ENCODE assay signal across 19 mouse cellular contexts in the genomic region with DNA sequence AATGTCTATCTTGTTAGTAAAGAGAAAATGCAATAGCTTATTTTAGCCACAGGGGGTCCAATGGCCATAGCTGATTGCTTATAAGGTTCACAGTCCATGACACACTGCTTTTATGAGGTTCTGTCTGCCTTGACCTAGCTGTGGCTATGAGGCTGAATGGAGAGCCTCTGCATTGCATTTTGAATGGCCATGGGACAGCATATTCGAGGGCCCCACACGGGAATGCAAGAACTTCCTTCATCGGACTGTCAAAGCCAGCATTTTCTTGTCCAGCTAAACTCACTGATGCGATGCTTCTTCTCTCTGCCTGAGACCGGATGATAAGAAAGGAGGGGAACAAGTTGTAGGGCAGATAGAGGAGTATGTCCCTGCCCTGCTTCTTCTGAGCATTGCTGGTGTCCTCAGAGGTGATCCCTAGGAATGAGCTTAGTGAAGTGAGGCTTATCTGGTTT. TPM values are rescaled to one million over a fixed set of nuclear protein-coding genes. Genes with fewer than 3 reads are reported as not detected.
DNase-seq lines count a peak whose midpoint lies in the region; ATAC-seq and TF ChIP-seq lines count a peak whose summit lies in the region.
"Had no signal": no experiment of that assay in that cellular context is flagged by ENCODE, and none has a peak within 500 bp of the region (broad histone marks: within the 10 kb centered on the region; RNA-seq: fewer than 3 reads in every experiment).

No protein-coding gene starts in this region.

- no peak for TF ChIP-seq EP300 in CH12.LX (IDR thresholded peaks at IDR 0.05; ENCODE audit: low read length)
- TF ChIP-seq EP300 in liver, postnatal 0 days (IDR thresholded peaks at IDR 0.05; ENCODE audit: low read depth) = peak; percentile 91

- H3K27me3 ChIP-seq in CH12.LX (replicated peaks) = no peaks in the 10 kb centered on the region
- no peaks in the 10 kb centered on the region for H3K27me3 ChIP-seq in erythroblast, embryonic 14.5 days (ENCODE audit: control insufficient read depth)
- H3K27me3 ChIP-seq in liver, postnatal 0 days (ENCODE audit: insufficient read depth, low read length) = no peaks in the 10 kb centered on the region
- no peaks in the 10 kb centered on the region for H3K27me3 ChIP-seq in forebrain, embryonic 13.5 days
- H3K27me3 ChIP-seq in midbrain, embryonic 16.5 days (ENCODE audit: control insufficient read depth, insufficient read depth, low read depth, low read length) = no peaks in the 10 kb centered on the region

- in situ Hi-C loops in CH12.LX (cut with MboI; ENCODE audit: low pct_ligation_motif_present, low pct_unique_long_range_greater_than_20kb, low sequenced_read_pairs) = no loop called here

- H3K36me3 ChIP-seq in CH12.LX (replicated peaks in 1 of 2; ENCODE audit: control insufficient read depth in 1 of 2, insufficient read depth in 1 of 2, low read length in 1 of 2) = no peaks in the 10 kb centered on the region
- peaks cover 29% of the 10 kb centered on the region for H3K36me3 ChIP-seq in erythroblast, embryonic 14.5 days (ENCODE audit: control insufficient read depth)
- H3K36me3 ChIP-seq in liver, postnatal 0 days (replicated peaks; ENCODE audit: insufficient read depth, low read length) = no peaks in the 10 kb centered on the region
- no peaks in the 10 kb centered on the region for H3K36me3 ChIP-seq in forebrain, embryonic 13.5 days (ENCODE audit: poor library complexity, severe bottlenecking)
- H3K36me3 ChIP-seq in midbrain, embryonic 16.5 days (ENCODE audit: control insufficient read depth, insufficient read depth, low read length) = no peaks in the 10 kb centered on the region

- no peak for TF ChIP-seq POLR2A in CH12.LX (IDR thresholded peaks at IDR 0.05; ENCODE audit: low read depth, low read length)

- no peak overlapping the region for H3K4me3 ChIP-seq in CH12.LX (replicated peaks in 1 of 3; ENCODE audit: low read depth in 2 of 3, low read length in 2 of 3, poor library complexity in 1 of 3)
- H3K4me3 ChIP-seq in erythroblast, embryonic 14.5 days (replicated peaks) = peak overlapping the region; percentile 46
- H3K4me3 ChIP-seq in liver, postnatal 0 days (ENCODE audit: low read depth, low read length) = no peak overlapping the region
- no peak overlapping the region for H3K4me3 ChIP-seq in forebrain, embryonic 13.5 days
- H3K4me3 ChIP-seq in midbrain, embryonic 16.5 days (ENCODE audit: low read depth, low read length) = no peak overlapping the region
- H3K4me3 ChIP-seq: myocyte had no signal

- no peak overlapping the region for H3K27ac ChIP-seq in CH12.LX (ENCODE audit: insufficient read depth, low read depth)
- H3K27ac ChIP-seq in liver, postnatal 0 days (ENCODE audit: low read depth) = peak overlapping the region; percentile 82
- H3K27ac ChIP-seq in forebrain, embryonic 13.5 days = no peak overlapping the region
- H3K27ac ChIP-seq in midbrain, embryonic 16.5 days (ENCODE audit: low read length) = no peak overlapping the region

- no peaks in the 10 kb centered on the region for H3K9me3 ChIP-seq in CH12.LX (replicated peaks; ENCODE audit: low read length)
- H3K9me3 ChIP-seq in erythroblast, embryonic 14.5 days (ENCODE audit: control insufficient read depth, low read length) = no peaks in the 10 kb centered on the region
- no peaks in the 10 kb centered on the region for H3K9me3 ChIP-seq in liver, postnatal 0 days (ENCODE audit: low read length)
- no peaks in the 10 kb centered on the region for H3K9me3 ChIP-seq in forebrain, embryonic 13.5 days (replicated peaks)
- H3K9me3 ChIP-seq in midbrain, embryonic 16.5 days (replicated peaks; ENCODE audit: control insufficient read depth, low read length, poor library complexity, severe bottlenecking) = no peaks in the 10 kb centered on the region

- H3K79me2 ChIP-seq in CH12.LX (replicated peaks; ENCODE audit: control insufficient read depth, extremely low read depth, insufficient read depth, poor library complexity, severe bottlenecking) = no peaks in the 10 kb centered on the region

- peak; percentile 99 for ATAC-seq in liver, postnatal 0 days
- no peak for ATAC-seq in forebrain, embryonic 13.5 days
- no peak for ATAC-seq in midbrain, embryonic 16.5 days
- ATAC-seq: forebrain, postnatal 0 days had no signal

- dilution Hi-C loops in CH12.LX (cut with MboI; ENCODE audit: extremely low pct_ligation_motif_present, extremely low pct_unique_long_range_greater_than_20kb, low sequenced_read_pairs) = no loop called here

- H3K9ac ChIP-seq in CH12.LX (ENCODE audit: insufficient read depth, low read depth) = no peak overlapping the region
- H3K9ac ChIP-seq in liver, postnatal 0 days (replicated peaks) = no peak overlapping the region
- no peak overlapping the region for H3K9ac ChIP-seq in forebrain, embryonic 13.5 days
- H3K9ac ChIP-seq in midbrain, embryonic 16.5 days (ENCODE audit: low read depth, low read length) = no peak overlapping the region
- H3K9ac ChIP-seq: forebrain, postnatal 0 days had no signal

- H3K4me1 ChIP-seq in CH12.LX (ENCODE audit: control insufficient read depth in 1 of 2, insufficient read depth in 2 of 2) = no peaks in the 10 kb centered on the region
- peaks cover 53% of the 10 kb centered on the region for H3K4me1 ChIP-seq in erythroblast, embryonic 14.5 days (ENCODE audit: control insufficient read depth)
- H3K4me1 ChIP-seq in liver, postnatal 0 days (ENCODE audit: insufficient read depth) = no peaks in the 10 kb centered on the region
- H3K4me1 ChIP-seq in forebrain, embryonic 13.5 days = no peaks in the 10 kb centered on the region
- H3K4me1 ChIP-seq in midbrain, embryonic 16.5 days (ENCODE audit: control insufficient read depth, insufficient read depth, low read length) = no peaks in the 10 kb centered on the region

- no peak overlapping the region for H3K4me2 ChIP-seq in CH12.LX (ENCODE audit: insufficient read depth, low read depth, poor library complexity, severe bottlenecking)
- H3K4me2 ChIP-seq in liver, postnatal 0 days (ENCODE audit: low read depth, low read length) = peak overlapping the region; percentile 57
- no peak overlapping the region for H3K4me2 ChIP-seq in forebrain, embryonic 13.5 days
- no peak overlapping the region for H3K4me2 ChIP-seq in midbrain, embryonic 16.5 days (ENCODE audit: low read length)

- TF ChIP-seq RAD21 in CH12.LX (IDR thresholded peaks at IDR 0.05; ENCODE audit: low read depth, low read length) = no peak

- WGBS in liver, postnatal 0 days (ENCODE audit: insufficient replicate concordance) = 71% methylated on average over 5 of the region's 5 CpGs
- WGBS in forebrain, embryonic 13.5 days = 76% methylated on average over 5 of the region's 5 CpGs
- WGBS in midbrain, embryonic 16.5 days = 88% methylated on average over 5 of the region's 5 CpGs

- DNase-seq in embryo, embryonic 10 days (ENCODE audit: low spot score) = peak; percentile 4
- no peak for DNase-seq in embryo, embryonic 10.5 days (ENCODE audit: low spot score)
- peak; percentile 0 for DNase-seq in CH12.LX (ENCODE audit: extremely low read depth)
- DNase-seq in liver, postnatal 0 days = peak; percentile 35
- no peak for DNase-seq in MN1 (ENCODE audit: low spot score)
- DNase-seq: cerebellum, postnatal 25 days; forebrain, postnatal 0 days; gastrocnemius, postnatal 25 days; heart, postnatal 10 days; kidney, postnatal 4 days; thymus, adult 2 months had no signal

- peak; percentile 12 to 16; a peak in 1 of 4 replicates for TF ChIP-seq CTCF in CH12.LX (conservative IDR thresholded peaks at IDR 0.05 in 1 of 2, IDR thresholded peaks at IDR 0.05 in 1 of 2; ENCODE audit: low read depth in 2 of 2, low read length in 2 of 2)
- TF ChIP-seq CTCF in liver, postnatal 0 days (IDR thresholded peaks at IDR 0.05; ENCODE audit: low read depth) = peak; percentile 57

TF ChIP-seq in CH12.LX, 34 proteins besides CTCF, POLR2A, EP300 and RAD21 (continues in another document):
- no peak for TF ChIP-seq MYC (IDR thresholded peaks at IDR 0.05; ENCODE audit: low read depth, low read length)
- no peak for TF ChIP-seq USF2 (conservative IDR thresholded peaks at IDR 0.05; ENCODE audit: low read depth, low read length)
- no peak for TF ChIP-seq TCF12 (IDR thresholded peaks at IDR 0.05; ENCODE audit: low read depth, low read length)
- no peak for TF ChIP-seq SMC3 (IDR thresholded peaks at IDR 0.05; ENCODE audit: low read depth, low read length)

RNA-seq across cellular contexts. Expression of a gene that starts 14.9 kb away (rescaled TPM):
- total RNA-seq in CH12.LX (2012; rRNA removed) (0.50 TPM in 1 of 2 replicates, not detected in the other), CH12.LX (2014; rRNA removed) (not detected in 2 replicates)
- not detected in 2 replicates for polyA plus RNA-seq in CH12.LX (2012; ENCODE audit: insufficient read length, low read depth)
- polyA plus RNA-seq in erythroblast, embryonic 14.5 days (2012) = 0.25 and 0.67 TPM in 2 replicates
- 0.44 and 0.74 TPM in 2 replicates for polyA plus RNA-seq in liver, postnatal 0 days (2015; fragmentation: Nextera tagmentation; extraction: Ambion mirVana)
- polyA plus RNA-seq in forebrain, embryonic 13.5 days (2015; fragmentation: Nextera tagmentation; extraction: Ambion mirVana) = not detected in 2 replicates
- not detected in 2 replicates for polyA plus RNA-seq in midbrain, embryonic 16.5 days (2015; fragmentation: Nextera tagmentation; extraction: Ambion mirVana)
- total RNA-seq: ES-E14; gastrocnemius, postnatal 25 days had no signal
- polyA plus RNA-seq: embryonic facial prominence, embryonic 14.5 days; forebrain, postnatal 0 days; liver, adult 2 months; myocyte had no signal

RNA-seq across cellular contexts. Expression of a gene that starts 25.9 kb away (rescaled TPM):
- total RNA-seq in CH12.LX (2012; rRNA removed) (0.68 and 0.88 TPM in 2 replicates), CH12.LX (2014; rRNA removed) (0.05 and 0.08 TPM in 2 replicates)
- 0.35 and 0.44 TPM in 2 replicates for polyA plus RNA-seq in CH12.LX (2012; ENCODE audit: insufficient read length, low read depth)
- 1.8 and 2.3 TPM in 2 replicates for polyA plus RNA-seq in erythroblast, embryonic 14.5 days (2012)
- 4.8 and 5.9 TPM in 2 replicates for polyA plus RNA-seq in liver, postnatal 0 days (2015; fragmentation: Nextera tagmentation; extraction: Ambion mirVana)
- polyA plus RNA-seq in forebrain, embryonic 13.5 days (2015; fragmentation: Nextera tagmentation; extraction: Ambion mirVana) = 2.5 and 3.1 TPM in 2 replicates
- polyA plus RNA-seq in midbrain, embryonic 16.5 days (2015; fragmentation: Nextera tagmentation; extraction: Ambion mirVana) = 5.3 and 5.4 TPM in 2 replicates

RNA-seq across cellular contexts. Expression of a gene that starts 41.7 kb away (rescaled TPM):
- total RNA-seq in CH12.LX (2012; rRNA removed) (not detected in 2 replicates), CH12.LX (2014; rRNA removed) (not detected in 2 replicates)
- not detected in 2 replicates for polyA plus RNA-seq in CH12.LX (2012; ENCODE audit: insufficient read length, low read depth)
- 0.08 and 0.10 TPM in 2 replicates for polyA plus RNA-seq in erythroblast, embryonic 14.5 days (2012)
- 1.4 and 1.9 TPM in 2 replicates for polyA plus RNA-seq in liver, postnatal 0 days (2015; fragmentation: Nextera tagmentation; extraction: Ambion mirVana)
- polyA plus RNA-seq in forebrain, embryonic 13.5 days (2015; fragmentation: Nextera tagmentation; extraction: Ambion mirVana) = 0.24 TPM in 1 of 2 replicates, not detected in the other
- 0.24 TPM in 1 of 2 replicates, not detected in the other for polyA plus RNA-seq in midbrain, embryonic 16.5 days (2015; fragmentation: Nextera tagmentation; extraction: Ambion mirVana)
- total RNA-seq: ES-E14; forebrain, postnatal 0 days; gastrocnemius, postnatal 25 days; heart, postnatal 10 days; left cerebral cortex, adult 8-10 months; liver, adult 2 months had no signal
- polyA plus RNA-seq: embryonic facial prominence, embryonic 14.5 days; forebrain, postnatal 0 days; liver, adult 2 months; myocyte; thymus, adult 2 months had no signal

RNA-seq across cellular contexts. Expression of a gene that starts 52.0 kb away (rescaled TPM):
- total RNA-seq in CH12.LX (2012; rRNA removed) (not detected in 2 replicates), CH12.LX (2014; rRNA removed) (not detected in 2 replicates)
- polyA plus RNA-seq in CH12.LX (2012; ENCODE audit: insufficient read length, low read depth) = not detected in 2 replicates
- not detected in 2 replicates for polyA plus RNA-seq in erythroblast, embryonic 14.5 days (2012)
- not detected in 2 replicates for polyA plus RNA-seq in liver, postnatal 0 days (2015; fragmentation: Nextera tagmentation; extraction: Ambion mirVana)
- not detected in 2 replicates for polyA plus RNA-seq in forebrain, embryonic 13.5 days (2015; fragmentation: Nextera tagmentation; extraction: Ambion mirVana)
- not detected in 2 replicates for polyA plus RNA-seq in midbrain, embryonic 16.5 days (2015; fragmentation: Nextera tagmentation; extraction: Ambion mirVana)
- total RNA-seq: ES-E14; forebrain, postnatal 0 days; gastrocnemius, postnatal 25 days; heart, postnatal 10 days; liver, adult 2 months had no signal
- polyA plus RNA-seq: embryonic facial prominence, embryonic 14.5 days; forebrain, postnatal 0 days; myocyte; thymus, adult 2 months had no signal

Comparison
In these comparisons a context has a peak if more than half of its experiments do, and no peak if none do; other contexts are left out.
1. DNase-seq: peak in embryo, embryonic 10 days (single experiment), CH12.LX (single experiment) and liver, postnatal 0 days (single experiment); none in embryo, embryonic 10.5 days (single experiment) and MN1 (single experiment).